Mouse (Mus musculus): ENCODE data around the gene Ggt5.

Gene Ggt5

GRCm38 (mm10) chr10:75568029-75568428, 21.1 kb upstream of the Ggt5 start:
- DNase-seq (ENCODE audit: inconsistent age in 2 of 2, low spot score in 1 of 2), result no peak

DNA sequence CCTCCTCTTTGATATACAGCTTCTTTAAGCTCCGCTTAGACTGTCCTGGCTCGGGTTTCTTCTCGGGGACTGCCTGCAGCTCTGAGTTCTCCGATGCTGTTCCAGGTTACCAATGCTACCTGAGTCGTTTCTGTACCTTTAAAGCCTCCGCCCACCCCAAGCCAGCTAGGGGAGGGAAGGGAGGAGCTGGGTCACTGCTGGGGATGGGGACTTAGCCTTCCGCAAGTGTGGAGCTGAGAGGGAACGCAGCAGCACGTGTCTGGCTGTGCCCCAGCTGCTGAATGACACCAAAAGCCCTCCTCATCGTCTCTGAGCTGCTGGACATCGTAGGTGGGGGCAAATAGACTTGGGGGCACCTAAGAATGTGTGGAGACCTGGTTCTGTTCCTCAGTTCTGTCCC, 20.7 kb upstream of the Ggt5 start:
- no peak for DNase-seq (ENCODE audit: inconsistent age in 2 of 2, low spot score in 1 of 2)

DNA sequence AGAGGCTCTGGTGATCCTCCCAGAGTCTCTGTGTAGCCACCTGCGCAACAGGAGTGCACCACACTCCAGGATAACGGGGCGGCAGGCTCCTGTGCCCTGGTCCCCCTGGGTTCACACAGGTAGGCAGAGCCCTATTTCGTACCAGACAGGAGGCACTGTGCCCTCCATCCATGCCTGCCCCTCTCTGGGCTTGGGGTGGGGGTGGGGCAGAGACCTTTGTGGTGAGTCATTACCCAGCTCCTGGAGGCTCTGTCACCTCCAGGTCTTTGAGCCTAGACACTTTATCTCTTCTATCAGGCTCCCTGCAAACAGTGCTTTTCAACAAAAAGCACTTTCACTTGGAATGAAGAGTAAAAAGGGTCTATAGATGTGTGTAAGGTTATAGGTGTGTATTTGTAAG, 20.3 kb upstream of the Ggt5 start:
- DNase-seq (ENCODE audit: inconsistent age in 2 of 2, low spot score in 1 of 2), result no peak

DNA sequence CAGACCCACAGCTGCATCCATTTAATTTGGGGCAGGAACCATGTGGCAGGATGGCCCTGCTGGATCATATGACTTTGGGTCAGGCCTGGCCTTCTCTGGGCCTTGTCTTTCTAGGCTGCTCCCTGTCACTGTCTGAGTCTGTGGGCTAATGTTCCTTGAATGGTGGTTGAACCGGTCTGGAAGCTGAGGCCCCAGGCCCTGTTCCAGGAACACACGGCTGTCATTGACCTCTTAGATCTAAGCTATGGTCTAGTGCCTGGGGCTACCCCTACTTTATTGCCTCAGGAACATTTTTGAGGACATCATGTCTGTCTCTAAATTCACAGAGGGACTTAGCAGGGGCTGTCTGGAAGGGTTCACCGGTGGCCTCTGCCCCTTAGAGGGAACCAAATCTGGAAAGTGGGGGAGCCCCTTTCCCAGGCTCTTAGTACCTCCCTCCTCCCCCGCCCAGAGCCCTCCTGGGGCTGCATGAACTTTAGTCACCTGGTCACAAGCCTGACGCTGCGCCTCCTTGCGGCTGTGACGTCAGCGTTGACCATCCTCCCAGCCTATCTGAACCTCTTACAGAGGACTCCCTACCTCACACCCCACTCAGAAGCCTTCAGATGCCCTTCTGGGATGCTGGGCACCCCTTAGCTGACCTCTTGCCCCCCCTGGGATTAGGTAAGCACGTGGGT, 18.0 kb upstream of the Ggt5 start:
- DNase-seq (ENCODE audit: inconsistent age in 2 of 2, low spot score in 1 of 2), result no peak

GRCm38 (mm10) chr10:75571937-75572336, 17.2 kb upstream of the Ggt5 start:
- DNase-seq (ENCODE audit: inconsistent age in 2 of 2, low spot score in 1 of 2), result no peak

- no peak for DNase-seq (ENCODE audit: inconsistent age in 2 of 2, low spot score in 1 of 2)
Measured at GRCm38 (mm10) chr10:75573181-75573580, 16.0 kb upstream of the Ggt5 start.

GRCm38 (mm10) chr10:75573965-75574364, 15.2 kb upstream of the Ggt5 start:
- DNase-seq (ENCODE audit: inconsistent age in 2 of 2, low spot score in 1 of 2), result no peak

DNA sequence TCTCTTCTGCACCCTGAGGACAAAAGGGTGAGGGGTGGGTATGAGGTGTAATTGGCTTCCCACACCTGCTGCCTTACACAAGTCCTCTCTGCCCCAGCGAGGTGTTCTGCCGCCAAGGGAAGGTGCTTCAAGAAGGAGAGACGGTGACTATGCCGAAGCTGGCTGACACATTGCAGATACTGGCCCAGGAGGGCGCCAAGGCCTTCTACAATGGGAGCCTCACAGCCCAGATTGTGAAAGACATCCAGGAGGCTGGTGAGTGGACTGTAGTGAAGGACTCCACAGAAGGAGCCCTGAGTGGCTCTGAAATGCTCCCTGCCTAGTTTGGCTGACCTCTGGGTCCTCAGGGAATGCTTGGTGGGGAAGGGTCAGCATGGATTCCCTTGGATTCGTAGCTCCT, 10.0 kb upstream of the Ggt5 start:
- DNase-seq (ENCODE audit: inconsistent age in 2 of 2, low spot score in 1 of 2), result peak in 1 of 2 experiments; percentile 68

GRCm38 (mm10) chr10:75585876-75586552, 3.1 kb upstream of the Ggt5 start:
- peak; percentile 81 to 96 for DNase-seq (ENCODE audit: inconsistent age in 2 of 2, low spot score in 1 of 2)

- no peak for DNase-seq (ENCODE audit: inconsistent age in 2 of 2, low spot score in 1 of 2)
Measured at GRCm38 (mm10) chr10:75586553-75586879, 2.6 kb upstream of the Ggt5 start.

GRCm38 (mm10) chr10:75587781-75588180, 1.4 kb upstream of the Ggt5 start:
- DNase-seq (ENCODE audit: inconsistent age in 2 of 2, low spot score in 1 of 2), result peak in 1 of 2 experiments; percentile 43

DNA sequence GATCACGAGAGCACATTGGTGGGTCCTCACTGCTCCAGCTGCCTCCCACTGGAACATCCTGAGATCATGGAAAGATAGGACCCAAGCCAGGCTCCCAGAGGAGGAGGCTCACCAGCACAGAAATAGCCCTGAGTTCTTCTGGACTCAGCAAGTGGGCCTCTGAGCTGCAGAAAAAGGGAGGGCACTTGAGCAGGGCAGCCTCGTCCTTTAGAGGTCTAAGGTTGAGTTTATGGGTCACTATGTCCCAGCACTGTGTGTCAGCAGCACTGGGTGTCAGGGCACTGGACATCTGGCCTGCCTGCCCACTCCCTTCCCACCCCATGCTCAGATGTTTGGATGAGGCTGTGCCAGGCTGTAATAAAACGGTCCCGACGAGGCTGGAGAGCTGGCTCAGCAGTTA, 804 bp upstream of the Ggt5 start:
- peak in 1 of 2 experiments; percentile 42 for DNase-seq (ENCODE audit: inconsistent age in 2 of 2, low spot score in 1 of 2)

DNA sequence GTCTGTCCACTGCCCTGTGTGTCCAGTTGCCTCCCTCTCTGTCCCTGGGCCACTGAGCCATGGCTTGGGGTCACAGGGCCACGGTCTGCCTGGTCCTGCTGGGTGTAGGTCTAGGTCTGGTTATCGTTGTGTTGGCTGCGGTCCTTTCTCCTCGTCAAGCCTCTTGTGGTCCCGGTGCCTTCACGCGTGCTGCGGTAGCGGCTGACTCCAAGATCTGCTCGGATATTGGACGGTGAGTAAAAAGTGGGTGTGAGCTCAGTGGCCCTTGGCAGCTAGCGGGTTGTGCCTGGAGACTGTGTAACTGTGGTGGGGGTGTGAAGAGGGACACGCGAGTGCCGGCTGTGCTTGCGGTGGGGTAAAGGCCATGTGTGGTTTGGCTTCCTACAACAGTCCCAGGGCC, 511 bp downstream of the Ggt5 start:
- peak in 1 of 2 experiments; percentile 50 for DNase-seq (ENCODE audit: inconsistent age in 2 of 2, low spot score in 1 of 2)

- DNase-seq (ENCODE audit: inconsistent age in 2 of 2, low spot score in 1 of 2), result peak in 1 of 2 experiments; percentile 57
Measured at GRCm38 (mm10) chr10:75591211-75591894, 2.2 kb downstream of the Ggt5 start.

DNA sequence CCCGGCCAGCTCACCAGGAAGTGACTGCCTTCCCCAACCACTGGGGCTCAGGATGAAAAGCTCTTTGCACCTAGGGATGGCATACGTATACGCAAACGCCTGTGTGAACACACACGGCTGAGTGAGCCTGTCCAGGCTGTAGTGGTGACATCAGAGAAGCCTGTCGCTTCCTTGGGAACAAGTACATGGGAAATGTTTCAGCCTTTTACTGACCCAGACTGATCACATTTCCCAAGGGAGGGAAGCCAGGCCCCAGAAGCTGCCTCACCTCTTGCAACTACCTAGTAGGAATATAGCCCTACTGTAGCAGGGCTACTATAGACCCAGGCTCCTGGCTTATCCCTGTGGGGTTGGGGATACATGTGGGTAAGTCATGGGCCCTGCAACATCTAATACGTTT, 3.4 kb downstream of the Ggt5 start:
- no peak for DNase-seq (ENCODE audit: inconsistent age in 2 of 2, low spot score in 1 of 2)

GRCm38 (mm10) chr10:75595981-75596380, 6.8 kb downstream of the Ggt5 start:
- peak; percentile 71 to 77 for DNase-seq (ENCODE audit: inconsistent age in 2 of 2, low spot score in 1 of 2)

- DNase-seq (ENCODE audit: inconsistent age in 2 of 2, low spot score in 1 of 2), result no peak
Measured at GRCm38 (mm10) chr10:75600189-75600730, 11.1 kb downstream of the Ggt5 start.

- DNase-seq (ENCODE audit: inconsistent age in 2 of 2, low spot score in 1 of 2), result peak in 1 of 2 experiments; percentile 64
Measured at GRCm38 (mm10) chr10:75605162-75605846, 16.2 kb downstream of the Ggt5 start.

DNA sequence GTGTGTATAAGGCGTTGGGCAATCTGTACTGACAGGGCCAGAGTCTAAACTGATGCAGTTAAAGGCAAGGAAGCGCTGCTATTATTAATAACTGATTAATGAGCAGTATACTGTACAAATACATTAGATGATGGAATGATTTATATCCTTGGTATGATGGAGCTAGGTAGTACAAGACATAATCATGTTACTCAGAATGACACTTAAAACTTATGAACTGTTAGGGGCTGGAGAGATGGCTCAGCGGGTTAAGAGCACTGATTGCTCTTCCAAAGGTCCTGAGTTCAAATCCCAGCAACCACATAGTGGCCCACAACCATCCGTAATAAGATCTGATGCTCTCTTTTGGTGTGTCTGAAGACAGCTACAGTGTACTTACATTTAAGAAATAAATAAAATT, 18.1 kb downstream of the Ggt5 start:
- no peak for DNase-seq (ENCODE audit: inconsistent age in 2 of 2, low spot score in 1 of 2)

- DNase-seq (ENCODE audit: inconsistent age in 2 of 2, low spot score in 1 of 2), result peak in 1 of 2 experiments; percentile 64
Measured at GRCm38 (mm10) chr10:75608975-75609374, 19.8 kb downstream of the Ggt5 start.

GRCm38 (mm10) chr10:75610486-75610885, 21.3 kb downstream of the Ggt5 start:
- no peak for DNase-seq (ENCODE audit: inconsistent age in 2 of 2, low spot score in 1 of 2)
